Mouse (Mus musculus): ENCODE data around the gene Mtg1.

DNA sequence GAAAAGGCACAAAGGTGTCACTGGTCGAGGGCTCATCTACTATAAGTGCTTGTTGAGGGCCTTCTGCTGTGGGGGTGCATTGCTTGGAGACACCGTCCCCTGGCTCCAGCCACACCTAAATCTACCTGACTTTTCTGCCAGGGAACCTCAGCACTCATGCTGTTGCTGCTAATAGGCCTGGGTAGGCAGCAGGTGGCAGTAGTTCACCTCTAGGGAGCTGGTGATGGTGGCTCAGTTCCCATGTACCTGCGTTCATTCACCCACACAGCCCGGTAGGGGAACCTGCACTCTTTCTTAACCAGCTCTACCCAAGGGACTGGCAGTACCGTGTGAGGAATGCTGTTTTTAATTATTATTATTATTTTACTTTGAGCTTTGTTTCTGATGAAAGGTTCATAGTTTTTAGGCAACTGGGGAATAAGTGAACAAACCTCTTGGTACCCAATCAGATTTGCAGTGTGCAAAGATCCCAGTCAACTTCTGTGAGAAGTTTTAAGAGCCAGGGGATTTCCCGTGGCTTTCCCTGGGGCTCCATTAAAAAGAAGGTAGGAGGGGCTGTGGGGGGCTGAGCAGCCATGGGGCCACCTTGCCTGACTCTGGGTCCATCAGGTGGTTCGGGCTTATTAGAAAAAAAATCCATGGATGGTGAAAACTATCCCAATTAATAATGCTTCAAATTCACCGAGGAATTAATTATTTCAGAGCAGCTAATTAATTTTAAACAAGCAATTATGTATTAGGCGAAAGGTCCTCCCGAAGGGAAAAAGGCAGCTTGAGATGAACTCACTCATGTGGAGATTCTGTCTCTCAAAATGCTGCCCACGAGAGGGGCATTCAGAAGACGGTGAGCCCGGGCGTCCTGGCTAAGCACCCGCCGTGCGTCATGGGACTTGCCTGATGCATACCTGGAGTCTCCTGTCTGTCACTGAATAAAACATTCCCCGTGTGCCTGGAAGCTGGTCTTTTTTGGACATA lies 49.6 kb downstream of the Mtg1 start:
- TF ChIP-seq CTCF (IDR thresholded peaks at IDR 0.05; ENCODE audit: control insufficient read depth, insufficient read depth, insufficient replicate concordance, low read depth, low read length) (peak; percentile 34; the same call in 1 of the 2 replicates), POLR2A (IDR thresholded peaks at IDR 0.05; ENCODE audit: control insufficient read depth, low read depth, low read length) (no peak)
